Mouse (Mus musculus) erythroblast, embryonic 14.5 days (primary cell): ENCODE data around the gene Wfdc6b.

Experiments used
- GATA1 ChIP-seq: IDR thresholded peaks from 2 replicates; pipeline ENCODE4 v1.6.1; 2012; ENCODE audit warnings: low read length, inconsistent platforms, mixed read lengths
- TAL1 ChIP-seq: IDR thresholded peaks from 3 replicates; pipeline ENCODE4 v1.6.1; 2012; ENCODE audit warnings: low read length, inconsistent platforms, mixed read lengths

DNA sequence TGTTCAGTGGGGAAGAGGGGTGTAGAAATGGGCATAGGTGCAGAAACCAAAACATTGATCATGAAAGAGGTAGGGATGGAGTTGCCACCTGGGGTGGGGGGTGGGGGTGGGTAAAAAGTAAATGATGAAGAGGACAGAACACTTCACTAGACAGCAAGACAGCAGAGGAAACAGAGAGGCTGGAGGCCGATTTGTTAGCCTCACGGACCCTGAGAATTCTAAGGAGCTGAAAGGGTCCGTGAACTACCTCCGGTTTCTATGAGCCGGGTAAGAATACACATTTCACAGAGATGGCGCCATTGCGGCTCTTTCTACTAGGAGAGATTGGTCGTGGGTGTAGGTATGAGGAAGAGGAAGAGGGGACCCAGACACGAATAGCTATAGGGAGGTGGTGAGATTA is 43.2 kb downstream of the Wfdc6b start, which contains the start of gene Wfdc9:
- TF ChIP-seq GATA1: no peak
- TF ChIP-seq TAL1: no peak
